Mouse (Mus musculus): ENCODE data around the gene Slc16a13.

DNA sequence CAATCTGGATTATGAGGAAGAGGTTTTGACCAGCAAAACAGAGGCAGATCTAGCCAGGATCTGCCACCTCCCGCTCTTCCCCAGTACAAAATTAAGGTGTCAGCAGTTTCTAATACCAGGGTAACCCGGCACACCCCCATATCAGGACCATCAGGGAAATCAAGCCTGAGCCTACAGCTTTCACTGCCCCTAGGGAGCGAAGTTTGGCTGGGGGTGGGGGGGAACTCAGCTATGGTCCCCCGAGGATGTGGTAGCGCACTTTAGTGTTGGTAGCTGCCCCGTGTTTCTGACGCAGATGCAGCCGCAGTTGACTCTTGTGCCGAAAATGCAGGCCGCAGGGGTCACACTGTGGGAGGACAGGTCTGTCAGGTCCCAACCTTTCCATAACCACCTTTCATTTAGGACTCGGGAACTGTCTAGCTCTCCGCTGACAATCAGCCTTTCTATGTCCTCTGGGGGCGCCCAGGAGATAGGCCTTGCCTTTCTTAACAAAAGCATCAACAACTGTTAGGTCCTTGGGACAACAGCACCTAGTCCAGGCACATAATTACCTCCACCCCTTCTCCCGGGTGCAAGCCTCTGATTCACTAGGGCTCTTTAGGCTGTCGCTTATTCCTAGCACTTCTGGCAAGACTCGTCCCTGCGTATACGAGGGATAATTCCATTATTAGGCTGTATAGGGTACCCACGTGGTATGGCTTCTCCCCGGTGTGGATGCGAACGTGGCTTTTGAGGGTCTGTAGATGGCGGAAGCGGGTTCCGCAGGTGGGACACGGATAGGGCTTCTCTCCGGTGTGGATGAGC lies 5.1 kb upstream of the Slc16a13 start:
- TF ChIP-seq MAFK (IDR thresholded peaks at IDR 0.05; ENCODE audit: insufficient read depth, low read depth, low read length) (0 out of 2 replicates have a peak, but pooled peaks have one; percentile 45), ZC3H11A (IDR thresholded peaks at IDR 0.05; ENCODE audit: borderline replicate concordance, low read depth, low read length) (no peak)
